Mouse (Mus musculus) CH12.LX (cell line): ENCODE measurements at regions not wholly inside any gene's neighbourhood (a gene's known extent, or its start where the extent isn't known, plus 50 kb on each side); places are given as distances from the start of the nearest gene placed in this dataset.
A peak's percentile ranks its signal among the peaks of the same experiment; 100 is the strongest.

Experiments
- DNase-seq: peaks from one replicate; pipeline ENCODE4 v3.0.0-alpha.2; 2013; ENCODE audit errors: extremely low read depth
- H3K27ac ChIP-seq: 2 replicates; pipeline ENCODE4 v1.5.1; 2012; ENCODE audit warnings: low read depth, mild to moderate bottlenecking, control low read depth, moderate library complexity; ENCODE audit not compliant: insufficient read depth
- H3K27me3 ChIP-seq: replicated peaks from 2 replicates; pipeline ENCODE3; 2012; ENCODE audit warnings: inconsistent platforms
- H3K36me3 ChIP-seq, 2 experiments: replicated peaks in 1 of 2; 2 replicates each; pipeline versions ENCODE3 to v1.6.1; 2012; ENCODE audit warnings: inconsistent platforms in 1 of 2, low read length in 1 of 2, mild to moderate bottlenecking in 1 of 2, mixed read lengths in 1 of 2, moderate library complexity in 1 of 2; ENCODE audit not compliant: control insufficient read depth in 1 of 2, insufficient read depth in 1 of 2
- H3K4me1 ChIP-seq, 2 experiments: 2 replicates each; pipeline ENCODE4 v1.6.1; 2012; ENCODE audit warnings: inconsistent platforms in 1 of 2, moderate library complexity in 1 of 2; ENCODE audit not compliant: insufficient read depth in 2 of 2, control insufficient read depth in 1 of 2
- H3K4me2 ChIP-seq: 2 replicates; pipeline ENCODE4 v1.6.1; 2012; ENCODE audit warnings: low read depth, mild to moderate bottlenecking, control low read depth; ENCODE audit not compliant: poor library complexity, insufficient read depth, severe bottlenecking
- H3K4me3 ChIP-seq, 3 experiments: fragments of 150-350 bp in 1 of 3; sonication (generic) in 1 of 3; replicated peaks in 1 of 3; 2 replicates each; pipeline versions ENCODE3 to v1.5.1; 2011 to 2012; ENCODE audit warnings: low read depth in 2 of 3, low read length in 2 of 3, mild to moderate bottlenecking in 2 of 3, moderate library complexity in 2 of 3, control low read depth in 1 of 3, improper control_type of control experiment in 1 of 3, inconsistent platforms in 1 of 3, mixed read lengths in 1 of 3; ENCODE audit not compliant: poor library complexity in 1 of 3
- H3K79me2 ChIP-seq: replicated peaks from 2 replicates; pipeline ENCODE4 v1.6.1; 2012; ENCODE audit warnings: mild to moderate bottlenecking, moderate library complexity; ENCODE audit not compliant: control insufficient read depth, poor library complexity, insufficient read depth, severe bottlenecking; ENCODE audit errors: extremely low read depth
- H3K9ac ChIP-seq: 2 replicates; pipeline ENCODE4 v1.6.1; 2012; ENCODE audit warnings: low read depth, mild to moderate bottlenecking, control low read depth, moderate library complexity; ENCODE audit not compliant: insufficient read depth
- H3K9me3 ChIP-seq: replicated peaks from 2 replicates; pipeline ENCODE3; 2012; ENCODE audit warnings: low read length, inconsistent platforms, mixed read lengths
- BHLHE40 ChIP-seq: IDR thresholded peaks from 2 replicates; pipeline ENCODE4 v1.6.1; 2011; ENCODE audit warnings: mild to moderate bottlenecking, low read depth, low read length, improper control_type of control experiment
- CHD1 ChIP-seq: IDR thresholded peaks from 2 replicates; pipeline ENCODE4 v1.6.1; 2012; ENCODE audit warnings: low read depth, low read length, improper control_type of control experiment, inconsistent platforms
- CHD2 ChIP-seq: IDR thresholded peaks from 2 replicates; pipeline ENCODE4 v1.6.1; 2011; ENCODE audit warnings: low read length, improper control_type of control experiment
- E2F4 ChIP-seq: IDR thresholded peaks from 2 replicates; pipeline ENCODE4 v1.6.1; 2011; ENCODE audit warnings: low read depth, low read length, improper control_type of control experiment; ENCODE audit not compliant: insufficient replicate concordance
- ELF1 ChIP-seq: IDR thresholded peaks from 2 replicates; pipeline ENCODE4 v1.6.1; 2014; ENCODE audit warnings: low read depth, mild to moderate bottlenecking, inconsistent platforms, low read length, improper control_type of control experiment
- EP300 ChIP-seq: IDR thresholded peaks from 2 replicates; pipeline ENCODE4 v1.6.1; 2011; ENCODE audit warnings: low read length, improper control_type of control experiment
- ETS1 ChIP-seq: conservative IDR thresholded peaks from 2 replicates; pipeline ENCODE4 v1.6.1; 2012; ENCODE audit warnings: low read depth, mild to moderate bottlenecking, inconsistent platforms, low read length, improper control_type of control experiment, moderate library complexity
- GABPA ChIP-seq: IDR thresholded peaks from 2 replicates; pipeline ENCODE4 v1.6.1; 2012; ENCODE audit warnings: low read depth, low read length, improper control_type of control experiment, inconsistent platforms; ENCODE audit not compliant: insufficient replicate concordance
- IRF4 ChIP-seq: IDR thresholded peaks from 2 replicates; pipeline ENCODE4 v1.6.1; 2014; ENCODE audit warnings: low read depth, mild to moderate bottlenecking, inconsistent platforms, low read length, improper control_type of control experiment
- JUN ChIP-seq: IDR thresholded peaks from 2 replicates; pipeline ENCODE4 v1.6.1; 2011; ENCODE audit warnings: low read depth, mild to moderate bottlenecking, low read length, improper control_type of control experiment, moderate library complexity; ENCODE audit not compliant: insufficient read depth
- MAFK ChIP-seq: IDR thresholded peaks from 2 replicates; pipeline ENCODE4 v1.6.1; 2011; ENCODE audit warnings: low read length, improper control_type of control experiment; ENCODE audit not compliant: insufficient replicate concordance
- MAX ChIP-seq: IDR thresholded peaks from 2 replicates; pipeline ENCODE4 v1.6.1; 2011; ENCODE audit warnings: low read length, improper control_type of control experiment
- MAZ ChIP-seq: IDR thresholded peaks from 2 replicates; pipeline ENCODE4 v1.6.1; 2012; ENCODE audit warnings: low read depth, mild to moderate bottlenecking, inconsistent platforms, low read length, improper control_type of control experiment, moderate library complexity
- MEF2A ChIP-seq: IDR thresholded peaks from 2 replicates; pipeline ENCODE4 v1.6.1; 2014; ENCODE audit warnings: low read depth, mild to moderate bottlenecking, inconsistent platforms, low read length, improper control_type of control experiment, borderline replicate concordance
- NRF1 ChIP-seq: IDR thresholded peaks from 2 replicates; pipeline ENCODE4 v1.6.1; 2014; ENCODE audit warnings: low read depth, mild to moderate bottlenecking, inconsistent platforms, low read length, improper control_type of control experiment, moderate library complexity
- RAD21 ChIP-seq: IDR thresholded peaks from 2 replicates; pipeline ENCODE4 v1.6.1; 2011; ENCODE audit warnings: low read depth, mild to moderate bottlenecking, low read length, improper control_type of control experiment, moderate library complexity
- SIN3A ChIP-seq: IDR thresholded peaks from 2 replicates; pipeline ENCODE4 v1.6.1; 2012; ENCODE audit warnings: low read length, improper control_type of control experiment, inconsistent platforms
- SMC3 ChIP-seq: IDR thresholded peaks from 2 replicates; pipeline ENCODE4 v1.6.1; 2011; ENCODE audit warnings: low read depth, low read length, improper control_type of control experiment
- UBTF ChIP-seq: IDR thresholded peaks from 2 replicates; pipeline ENCODE4 v1.6.1; 2012; ENCODE audit warnings: low read depth, mild to moderate bottlenecking, inconsistent platforms, low read length, improper control_type of control experiment, moderate library complexity
- ZC3H11A ChIP-seq: IDR thresholded peaks from 2 replicates; pipeline ENCODE4 v1.6.1; 2012; ENCODE audit warnings: low read depth, mild to moderate bottlenecking, inconsistent platforms, low read length, improper control_type of control experiment
- ZKSCAN1 ChIP-seq: IDR thresholded peaks from 2 replicates; pipeline ENCODE4 v1.6.1; 2012; ENCODE audit warnings: low read depth, inconsistent platforms, low read length, improper control_type of control experiment, borderline replicate concordance
- dilution Hi-C: fragments of 300-500 bp; cut with MboI; formaldehyde crosslinking; loops from 2 replicates; pipeline ENCODE4 v1.14.3; 2020; ENCODE audit warnings: low sequenced_read_pairs; ENCODE audit not compliant: extremely low pct_unique_long_range_greater_than_20kb, extremely low pct_ligation_motif_present
- in situ Hi-C: fragments of 300-500 bp; cut with MboI; formaldehyde crosslinking; loops from 3 replicates; pipeline ENCODE4 v1.14.3; 2019; ENCODE audit warnings: low sequenced_read_pairs, low pct_ligation_motif_present, low pct_unique_long_range_greater_than_20kb, mixed read lengths

DNA sequence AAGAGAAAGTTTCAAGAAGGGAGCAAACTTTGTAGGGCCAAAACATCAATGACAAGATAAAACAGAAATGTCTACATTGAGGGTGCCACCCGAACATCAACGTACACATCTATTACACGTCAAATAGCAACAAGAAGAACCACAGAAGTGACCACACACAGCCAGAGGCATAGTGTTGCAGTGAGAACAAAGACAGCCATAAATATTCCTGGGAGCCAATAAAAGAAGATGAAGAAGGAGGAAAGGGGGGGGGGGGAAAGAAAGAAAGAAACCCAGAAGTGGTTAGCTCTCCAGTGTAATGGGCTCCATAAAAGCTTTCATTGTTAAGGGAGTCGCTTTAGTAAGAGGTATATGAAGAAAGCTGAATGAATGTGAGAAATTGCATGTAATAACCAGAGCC, 209.7 kb upstream of the Sp4 start:
- H3K4me3 ChIP-seq: no peak overlapping the region
- no peaks in the 10 kb centered on the region for H3K9me3 ChIP-seq
- H3K79me2 ChIP-seq: no peaks in the 10 kb centered on the region
- peaks cover 0 to 12% of the 10 kb centered on the region in 2 experiments; a peak in 2 of 4 replicates for H3K4me1 ChIP-seq
- H3K27ac ChIP-seq: no peak overlapping the region
- H3K27me3 ChIP-seq: no peaks in the 10 kb centered on the region
- no peak overlapping the region for H3K9ac ChIP-seq
- in situ Hi-C loops (no loop called here), dilution Hi-C loops (no loop called here)
- no peak overlapping the region; the same call in 1 of the 2 replicates for H3K4me2 ChIP-seq
- TF ChIP-seq CHD1: no peak
- no peak for TF ChIP-seq MEF2A
- no peak for TF ChIP-seq E2F4
- no peak for TF ChIP-seq CHD2
- TF ChIP-seq, all 38 proteins: peak for 0
- DNase-seq: no peak
- H3K36me3 ChIP-seq: no peaks in the 10 kb centered on the region

DNA sequence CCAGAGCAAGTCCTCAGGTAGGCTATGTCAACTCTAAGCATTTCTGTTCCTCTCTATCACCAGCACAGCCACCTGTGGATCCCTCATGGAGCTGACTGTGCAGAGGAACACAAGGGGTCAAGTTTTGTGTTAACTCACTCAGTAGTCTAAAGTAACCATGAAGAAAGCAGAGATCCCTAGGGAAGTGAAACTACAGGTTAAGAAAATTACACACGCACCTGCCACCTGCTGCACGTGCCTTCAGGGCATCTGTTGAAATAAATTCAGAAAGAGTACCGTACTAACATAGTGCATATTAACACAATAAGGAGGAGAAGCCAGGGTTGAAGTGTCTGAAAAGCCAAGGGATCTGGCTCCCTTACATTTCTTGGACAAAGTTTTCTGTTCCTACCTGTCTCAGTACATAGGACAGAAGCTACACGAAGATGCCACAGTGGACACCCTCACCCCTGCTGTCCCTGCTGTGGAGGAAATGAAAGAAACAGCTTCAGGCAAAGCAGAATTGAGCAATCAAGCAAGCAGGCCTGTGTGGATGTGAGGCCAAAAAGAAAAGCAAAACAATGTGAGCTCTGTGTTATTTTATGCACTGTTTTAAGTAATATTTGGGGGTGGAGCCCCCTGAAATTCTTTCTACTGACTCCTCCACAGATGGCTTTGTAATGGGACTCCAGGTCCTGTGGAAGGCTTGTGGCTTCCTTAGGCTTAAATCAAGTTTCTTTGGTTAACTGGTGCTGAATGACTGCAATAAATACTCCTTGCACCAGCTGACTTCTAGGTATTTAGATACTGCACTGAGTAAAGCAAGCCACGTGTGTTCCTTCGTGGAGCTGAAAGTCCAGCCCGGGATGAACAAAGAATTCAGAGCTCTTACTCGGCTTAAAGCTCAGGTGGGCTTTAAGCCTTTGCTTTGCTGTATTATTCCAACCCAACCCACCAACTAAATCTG, 208.0 kb upstream of the Sp4 start:
- H3K9ac ChIP-seq: no peak overlapping the region
- TF ChIP-seq BHLHE40 (peak; percentile 68), JUN (no peak)
- TF ChIP-seq, all 38 proteins: peak for 1
- no peak for DNase-seq
- Histone ChIP-seq H3K27ac (no peak overlapping the region), H3K36me3 (no peaks in the 10 kb centered on the region), H3K79me2 (no peaks in the 10 kb centered on the region), H3K4me3 (no peak overlapping the region), H3K4me1 (peaks cover 0 to 12% of the 10 kb centered on the region in 2 experiments; a peak in 2 of 4 replicates), H3K27me3 (no peaks in the 10 kb centered on the region), H3K9me3 (no peaks in the 10 kb centered on the region), H3K4me2 (no peak overlapping the region)
- in situ Hi-C loops (no loop called here), dilution Hi-C loops (no loop called here)

DNA sequence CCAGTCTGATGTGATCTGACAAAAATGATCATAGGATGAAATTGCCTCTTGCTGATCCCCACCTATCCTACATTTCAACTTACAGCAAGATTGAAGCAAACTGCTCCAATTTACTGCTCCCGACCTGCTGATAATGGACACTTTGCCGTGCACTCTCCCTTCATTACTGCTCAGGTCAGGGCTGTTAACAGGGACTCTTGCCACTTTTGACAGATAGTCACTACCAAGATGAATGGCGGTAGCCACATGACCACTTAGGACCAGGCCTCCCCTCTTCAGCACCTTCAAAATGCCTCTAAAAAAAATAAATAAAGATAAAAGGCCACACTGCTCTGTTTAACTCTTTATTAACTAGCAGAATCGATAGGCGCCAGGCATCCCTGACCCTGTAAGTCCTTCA, 199.2 kb upstream of the Sp4 start:
- Histone ChIP-seq H3K4me1 (no peaks in the 10 kb centered on the region), H3K79me2 (no peaks in the 10 kb centered on the region), H3K4me3 (no peak overlapping the region), H3K27ac (no peak overlapping the region), H3K27me3 (no peaks in the 10 kb centered on the region), H3K4me2 (no peak overlapping the region), H3K9me3 (no peaks in the 10 kb centered on the region), H3K36me3 (no peaks in the 10 kb centered on the region), H3K9ac (no peak overlapping the region)
- in situ Hi-C loops (no loop called here), dilution Hi-C loops (no loop called here)
- TF ChIP-seq ZKSCAN1 (no peak), BHLHE40 (no peak), NRF1 (no peak), ZC3H11A (no peak), CHD1 (no peak), IRF4 (no peak), MAX (no peak), UBTF (no peak), GABPA (no peak), RAD21 (no peak), EP300 (no peak), ELF1 (no peak), MAFK (no peak), ETS1 (no peak), SMC3 (no peak), MAZ (no peak), E2F4 (no peak), SIN3A (no peak), JUN (no peak)
- no peak for DNase-seq
